Mouse (Mus musculus) lung, postnatal 0 days (tissue): Measurements from ENCODE around the gene Prr7.

Source experiments
- CTCF ChIP-seq: IDR thresholded peaks from 2 replicates; pipeline ENCODE4 v1.5.1; 2016; ENCODE audit warnings: antibody characterized with exemption, mild to moderate bottlenecking
- EP300 ChIP-seq: IDR thresholded peaks from 2 replicates; pipeline ENCODE4 v1.6.1; 2016; ENCODE audit warnings: antibody characterized with exemption, mild to moderate bottlenecking, control low read depth

DNA sequence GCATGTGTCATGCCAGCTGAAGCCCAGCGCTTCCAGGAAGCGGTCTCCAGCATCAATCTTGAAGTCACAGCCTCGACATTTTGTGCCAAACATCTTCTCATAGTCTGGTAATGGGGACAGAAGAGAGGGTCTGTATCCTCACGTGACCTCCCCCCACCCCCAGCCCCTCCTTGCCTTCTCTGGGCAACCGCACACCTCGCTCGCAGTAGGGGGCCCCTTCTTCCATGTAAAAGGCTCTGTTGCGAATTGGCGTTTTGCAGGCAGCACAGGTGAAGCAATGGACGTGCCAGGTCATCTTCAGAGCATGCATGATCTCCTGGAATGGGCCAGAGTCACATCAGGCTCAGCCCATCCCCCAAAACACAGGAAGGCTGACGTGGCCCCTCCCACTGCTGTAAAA lies 34.8 kb downstream of the Prr7 start:
- no peak for TF ChIP-seq EP300
- TF ChIP-seq CTCF: no peak
